Comparison of ENCODE assay signal across 18 mouse cellular contexts in genomic region chr5:66876018-66876805, GRCm38 (mm10).
DNase-seq lines count a peak whose midpoint lies in the region; ATAC-seq lines count a peak whose summit lies in the region.
"Had no signal": no experiment of that assay in that cellular context is flagged by ENCODE, and none has a peak within 500 bp of the region (broad histone marks: within the 10 kb centered on the region; RNA-seq: fewer than 3 reads in every experiment).

No protein-coding gene starts in this region.

- H3K9me3 ChIP-seq in midbrain, embryonic 11.5 days (ENCODE audit: control insufficient read depth, low read length), result no peaks in the 10 kb centered on the region
- H3K9me3 ChIP-seq in midbrain, embryonic 13.5 days, result no peaks in the 10 kb centered on the region
- H3K9me3 ChIP-seq in forebrain, embryonic 13.5 days (replicated peaks), result no peaks in the 10 kb centered on the region
- H3K9me3 ChIP-seq in liver, embryonic 11.5 days (ENCODE audit: control insufficient read depth, low read length), result no peaks in the 10 kb centered on the region
- H3K9me3 ChIP-seq: hindbrain, embryonic 13.5 days; limb, embryonic 12.5 days; liver, embryonic 13.5 days had no signal

- peak; percentile 88 for DNase-seq in midbrain, embryonic 11.5 days (ENCODE audit: low spot score, missing footprints)
- peak; percentile 35 for DNase-seq in embryo, embryonic 9.5 days (ENCODE audit: extremely low spot score)
- no peak for DNase-seq in liver, embryonic 11.5 days (ENCODE audit: low spot score)
- no peak for DNase-seq in kidney, adult 9 months
- no peak for DNase-seq in right cerebral cortex, adult 18-20 months
- DNase-seq: B cell, adult 2 months; cerebellum, adult 18-20 months; cerebellum, postnatal 25 days; gastrocnemius, postnatal 36 days; kidney, postnatal 36 days; liver, embryonic 13.5 days; retina, postnatal 1 day; thymus, postnatal 36 days had no signal

- no peaks in the 10 kb centered on the region for H3K4me1 ChIP-seq in midbrain, embryonic 11.5 days (ENCODE audit: control insufficient read depth, insufficient read depth, low read length)
- no peaks in the 10 kb centered on the region for H3K4me1 ChIP-seq in midbrain, embryonic 13.5 days (replicated peaks)
- H3K4me1 ChIP-seq in forebrain, embryonic 13.5 days, result no peaks in the 10 kb centered on the region
- H3K4me1 ChIP-seq in liver, embryonic 11.5 days (replicated peaks; ENCODE audit: control insufficient read depth, insufficient read depth, low read length), result no peaks in the 10 kb centered on the region
- H3K4me1 ChIP-seq: liver, embryonic 13.5 days had no signal

- no peak overlapping the region for H3K9ac ChIP-seq in midbrain, embryonic 11.5 days (ENCODE audit: low read length)
- H3K9ac ChIP-seq in midbrain, embryonic 13.5 days (replicated peaks), result no peak overlapping the region
- H3K9ac ChIP-seq in forebrain, embryonic 13.5 days, result no peak overlapping the region
- H3K9ac ChIP-seq in liver, embryonic 11.5 days (ENCODE audit: low read depth, low read length), result no peak overlapping the region
- H3K9ac ChIP-seq: hindbrain, embryonic 13.5 days; limb, embryonic 12.5 days; liver, embryonic 13.5 days; lung, embryonic 14.5 days had no signal

- peak; percentile 48; the same call in 1 of the 2 replicates for ATAC-seq in midbrain, embryonic 11.5 days (ENCODE audit: low FRiP score)
- ATAC-seq in midbrain, embryonic 13.5 days, result no peak
- ATAC-seq in forebrain, embryonic 13.5 days, result 0 out of 2 replicates have a peak, but pooled peaks have one; percentile 36
- no peak for ATAC-seq in liver, embryonic 11.5 days (replicated peaks; ENCODE audit: low FRiP score)

- H3K27me3 ChIP-seq in midbrain, embryonic 11.5 days (ENCODE audit: control insufficient read depth, insufficient read depth, low read length), result no peaks in the 10 kb centered on the region
- H3K27me3 ChIP-seq in midbrain, embryonic 13.5 days, result no peaks in the 10 kb centered on the region
- H3K27me3 ChIP-seq in forebrain, embryonic 13.5 days, result no peaks in the 10 kb centered on the region
- no peaks in the 10 kb centered on the region for H3K27me3 ChIP-seq in liver, embryonic 11.5 days (replicated peaks; ENCODE audit: control insufficient read depth, insufficient read depth, low read length)
- H3K27me3 ChIP-seq: hindbrain, embryonic 13.5 days; limb, embryonic 12.5 days; liver, embryonic 13.5 days had no signal

- no peak overlapping the region for H3K4me3 ChIP-seq in midbrain, embryonic 11.5 days (ENCODE audit: low read depth, low read length)
- no peak overlapping the region for H3K4me3 ChIP-seq in midbrain, embryonic 13.5 days (replicated peaks)
- no peak overlapping the region for H3K4me3 ChIP-seq in forebrain, embryonic 13.5 days
- no peak overlapping the region for H3K4me3 ChIP-seq in liver, embryonic 11.5 days (ENCODE audit: low read depth, low read length)
- H3K4me3 ChIP-seq: hindbrain, embryonic 13.5 days; limb, embryonic 12.5 days; liver, embryonic 13.5 days had no signal

- H3K27ac ChIP-seq in midbrain, embryonic 11.5 days (ENCODE audit: low read depth, low read length), result no peak overlapping the region
- H3K27ac ChIP-seq in midbrain, embryonic 13.5 days, result no peak overlapping the region
- H3K27ac ChIP-seq in forebrain, embryonic 13.5 days, result no peak overlapping the region
- no peak overlapping the region for H3K27ac ChIP-seq in liver, embryonic 11.5 days (ENCODE audit: low read depth, low read length)
- H3K27ac ChIP-seq: hindbrain, embryonic 13.5 days; limb, embryonic 12.5 days; liver, embryonic 13.5 days had no signal

- WGBS in midbrain, embryonic 11.5 days, result 49% methylated on average over 10 of the region's 10 CpGs
- 51% methylated on average over 10 of the region's 10 CpGs for WGBS in midbrain, embryonic 13.5 days
- 61% methylated on average over 10 of the region's 10 CpGs for WGBS in forebrain, embryonic 13.5 days
- WGBS in liver, embryonic 11.5 days, result 56% methylated on average over 10 of the region's 10 CpGs

- H3K36me3 ChIP-seq in midbrain, embryonic 11.5 days (ENCODE audit: control insufficient read depth, insufficient read depth, low read length), result no peaks in the 10 kb centered on the region
- H3K36me3 ChIP-seq in midbrain, embryonic 13.5 days, result no peaks in the 10 kb centered on the region
- H3K36me3 ChIP-seq in forebrain, embryonic 13.5 days (ENCODE audit: poor library complexity, severe bottlenecking), result no peaks in the 10 kb centered on the region
- H3K36me3 ChIP-seq in liver, embryonic 11.5 days (ENCODE audit: control insufficient read depth, insufficient read depth, low read length), result no peaks in the 10 kb centered on the region
- H3K36me3 ChIP-seq: hindbrain, embryonic 13.5 days; limb, embryonic 12.5 days; liver, embryonic 13.5 days had no signal

- H3K4me2 ChIP-seq in midbrain, embryonic 11.5 days, result no peak overlapping the region
- H3K4me2 ChIP-seq in midbrain, embryonic 13.5 days (replicated peaks), result no peak overlapping the region
- H3K4me2 ChIP-seq in forebrain, embryonic 13.5 days, result no peak overlapping the region
- H3K4me2 ChIP-seq in liver, embryonic 11.5 days, result no peak overlapping the region
- H3K4me2 ChIP-seq: hindbrain, embryonic 13.5 days; limb, embryonic 12.5 days; liver, embryonic 13.5 days; lung, embryonic 14.5 days had no signal

Comparison
In these comparisons a context has a peak if more than half of its experiments do, and no peak if none do; other contexts are left out.
1. ATAC-seq: peak in midbrain, embryonic 11.5 days (single experiment) and forebrain, embryonic 13.5 days (single experiment); none in midbrain, embryonic 13.5 days (single experiment) and liver, embryonic 11.5 days (single experiment).
2. DNase-seq: peak in midbrain, embryonic 11.5 days (single experiment) and embryo, embryonic 9.5 days (single experiment); none in liver, embryonic 11.5 days (single experiment), kidney, adult 9 months (single experiment) and right cerebral cortex, adult 18-20 months (single experiment).